Mouse (Mus musculus): ENCODE measurements around the gene Ankrd36.

DNA sequence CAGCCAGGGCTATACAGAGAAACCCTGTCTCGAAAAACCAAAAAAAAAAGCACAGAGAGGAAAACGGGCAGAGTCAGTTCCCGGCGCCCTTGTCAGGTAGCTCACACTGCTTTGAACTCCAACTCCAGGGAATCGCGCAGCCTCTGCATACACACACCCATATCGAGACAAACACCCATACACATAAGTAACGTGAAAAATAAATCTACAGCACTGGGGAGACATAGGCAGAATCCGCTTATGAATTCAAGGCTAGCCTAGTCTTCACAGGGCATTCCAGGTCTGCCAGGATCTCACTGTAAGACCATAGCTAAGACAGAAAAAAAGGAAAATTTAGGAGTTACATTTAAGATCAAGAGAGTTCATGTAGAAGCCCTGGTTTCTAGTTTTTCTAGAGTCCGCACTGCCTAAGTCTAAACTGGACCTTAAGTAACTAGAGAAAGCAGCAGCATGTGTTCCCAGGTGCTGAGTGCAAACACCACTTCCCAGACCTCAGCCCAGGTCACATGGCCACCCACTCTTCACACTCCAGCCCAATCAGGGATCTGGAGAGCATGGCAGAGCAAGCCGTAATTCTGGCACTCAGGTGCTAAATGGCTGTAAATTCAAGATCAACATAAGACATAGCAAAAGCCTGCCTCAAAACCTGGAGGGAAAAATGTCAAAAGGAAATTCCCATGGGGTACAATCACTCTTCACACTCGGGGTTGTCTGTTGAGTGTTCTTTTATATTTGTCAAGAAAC lies 149.3 kb downstream of the Ankrd36 start:
- TF ChIP-seq NANOG (IDR thresholded peaks at IDR 0.05; ENCODE audit: borderline replicate concordance, low read length) (no peak), CTCF (conservative IDR thresholded peaks at IDR 0.05; ENCODE audit: low read length) (no peak)

Data from E14TG2a.4 (cell line).